Mouse (Mus musculus): ENCODE measurements around the gene Tbrg4. TPM values are rescaled to one million over a fixed set of nuclear protein-coding genes. Genes with fewer than 3 reads are reported as not detected.

Tbrg4 gene
- polyA plus RNA-seq, 1 experiment from 2014 or later: 29.3 TPM

- no peaks in the 10 kb centered on the region for H3K9me3 ChIP-seq (ENCODE audit: control insufficient read depth, low read length)
- no peaks in the 10 kb centered on the region for H3K27me3 ChIP-seq (replicated peaks; ENCODE audit: control insufficient read depth, insufficient read depth, low read length)
- no peaks in the 10 kb centered on the region for H3K4me1 ChIP-seq (ENCODE audit: control insufficient read depth, insufficient read depth, low read depth, low read length)
- no peak overlapping the region for H3K9ac ChIP-seq (ENCODE audit: low read depth, low read length)
- no peak overlapping the region for H3K27ac ChIP-seq (ENCODE audit: low read depth, low read length)
- peaks cover 31% of the 10 kb centered on the region for H3K36me3 ChIP-seq (ENCODE audit: control insufficient read depth, insufficient read depth, low read length)
- no peak overlapping the region for H3K4me2 ChIP-seq (ENCODE audit: low read length)
- H3K4me3 ChIP-seq (ENCODE audit: low read length): no peak overlapping the region
- 94% methylated on average over 7 of the region's 7 CpGs for WGBS
- no peak for ATAC-seq
Measured at GRCm38 (mm10) chr11:6588295-6588694, 37.6 kb downstream of the Tbrg4 start.

GRCm38 (mm10) chr11:6587249-6587940 is 38.5 kb downstream of the Tbrg4 start:
- Histone ChIP-seq H3K27ac (ENCODE audit: low read depth, low read length) (no peak overlapping the region), H3K4me2 (ENCODE audit: low read length) (no peak overlapping the region), H3K9me3 (ENCODE audit: control insufficient read depth, low read length) (no peaks in the 10 kb centered on the region), H3K9ac (ENCODE audit: low read depth, low read length) (no peak overlapping the region), H3K27me3 (replicated peaks; ENCODE audit: control insufficient read depth, insufficient read depth, low read length) (no peaks in the 10 kb centered on the region), H3K4me3 (ENCODE audit: low read length) (no peak overlapping the region), H3K4me1 (ENCODE audit: control insufficient read depth, insufficient read depth, low read depth, low read length) (no peaks in the 10 kb centered on the region), H3K36me3 (ENCODE audit: control insufficient read depth, insufficient read depth, low read length) (peaks cover 28% of the 10 kb centered on the region)
- 93% methylated on average over 7 of the region's 7 CpGs for WGBS
- ATAC-seq: 0 out of 2 replicates have a peak, but pooled peaks have one; percentile 21

GRCm38 (mm10) chr11:6586660-6587059 is 39.2 kb downstream of the Tbrg4 start:
- H3K4me3 ChIP-seq (ENCODE audit: low read length): no peak overlapping the region
- no peak for ATAC-seq
- no peak overlapping the region for H3K4me2 ChIP-seq (ENCODE audit: low read length)
- 91% methylated on average over 3 of the region's 3 CpGs for WGBS
- peaks cover 23% of the 10 kb centered on the region for H3K36me3 ChIP-seq (ENCODE audit: control insufficient read depth, insufficient read depth, low read length)
- no peaks in the 10 kb centered on the region for H3K27me3 ChIP-seq (replicated peaks; ENCODE audit: control insufficient read depth, insufficient read depth, low read length)
- no peak overlapping the region for H3K27ac ChIP-seq (ENCODE audit: low read depth, low read length)
- no peaks in the 10 kb centered on the region for H3K9me3 ChIP-seq (ENCODE audit: control insufficient read depth, low read length)
- H3K9ac ChIP-seq (ENCODE audit: low read depth, low read length): no peak overlapping the region
- no peaks in the 10 kb centered on the region for H3K4me1 ChIP-seq (ENCODE audit: control insufficient read depth, insufficient read depth, low read depth, low read length)

- Histone ChIP-seq H3K9me3 (ENCODE audit: control insufficient read depth, low read length) (no peaks in the 10 kb centered on the region), H3K36me3 (ENCODE audit: control insufficient read depth, insufficient read depth, low read length) (peaks cover 16% of the 10 kb centered on the region), H3K9ac (ENCODE audit: low read depth, low read length) (no peak overlapping the region), H3K27me3 (replicated peaks; ENCODE audit: control insufficient read depth, insufficient read depth, low read length) (no peaks in the 10 kb centered on the region), H3K4me1 (ENCODE audit: control insufficient read depth, insufficient read depth, low read depth, low read length) (no peaks in the 10 kb centered on the region), H3K27ac (ENCODE audit: low read depth, low read length) (no peak overlapping the region), H3K4me2 (ENCODE audit: low read length) (no peak overlapping the region), H3K4me3 (ENCODE audit: low read length) (no peak overlapping the region)
- no peak for ATAC-seq
- WGBS: 94% methylated on average over 8 of the region's 8 CpGs
Measured at GRCm38 (mm10) chr11:6585748-6586147, 40.1 kb downstream of the Tbrg4 start.

GRCm38 (mm10) chr11:6581560-6581959 is 44.3 kb downstream of the Tbrg4 start:
- Histone ChIP-seq H3K4me1 (ENCODE audit: control insufficient read depth, insufficient read depth, low read depth, low read length) (no peaks in the 10 kb centered on the region), H3K27ac (ENCODE audit: low read depth, low read length) (no peak overlapping the region), H3K27me3 (replicated peaks; ENCODE audit: control insufficient read depth, insufficient read depth, low read length) (no peaks in the 10 kb centered on the region), H3K9me3 (ENCODE audit: control insufficient read depth, low read length) (no peaks in the 10 kb centered on the region), H3K4me3 (ENCODE audit: low read length) (no peak overlapping the region), H3K36me3 (ENCODE audit: control insufficient read depth, insufficient read depth, low read length) (no peaks in the 10 kb centered on the region), H3K4me2 (ENCODE audit: low read length) (no peak overlapping the region), H3K9ac (ENCODE audit: low read depth, low read length) (no peak overlapping the region)
- ATAC-seq: no peak
- 87% methylated on average over 2 of the region's 2 CpGs for WGBS

GRCm38 (mm10) chr11:6580065-6580750 is 45.7 kb downstream of the Tbrg4 start:
- peak; percentile 24; the same call in 1 of the 2 replicates for ATAC-seq
- Histone ChIP-seq H3K27ac (ENCODE audit: low read depth, low read length) (no peak overlapping the region), H3K36me3 (ENCODE audit: control insufficient read depth, insufficient read depth, low read length) (no peaks in the 10 kb centered on the region)

GRCm38 (mm10) chr11:6579361-6579760 is 46.5 kb downstream of the Tbrg4 start:
- H3K36me3 ChIP-seq (ENCODE audit: control insufficient read depth, insufficient read depth, low read length): no peaks in the 10 kb centered on the region
- WGBS: 94% methylated on average over 7 of the region's 7 CpGs
- no peak overlapping the region for H3K9ac ChIP-seq (ENCODE audit: low read depth, low read length)
- no peak for ATAC-seq
- no peaks in the 10 kb centered on the region for H3K4me1 ChIP-seq (ENCODE audit: control insufficient read depth, insufficient read depth, low read depth, low read length)
- no peaks in the 10 kb centered on the region for H3K9me3 ChIP-seq (ENCODE audit: control insufficient read depth, low read length)
- no peaks in the 10 kb centered on the region for H3K27me3 ChIP-seq (replicated peaks; ENCODE audit: control insufficient read depth, insufficient read depth, low read length)
- no peak overlapping the region for H3K27ac ChIP-seq (ENCODE audit: low read depth, low read length)
- no peak overlapping the region for H3K4me2 ChIP-seq (ENCODE audit: low read length)
- no peak overlapping the region for H3K4me3 ChIP-seq (ENCODE audit: low read length)

More at GRCm38 (mm10) chr11:6580065-6580750, 45.7 kb downstream of the Tbrg4 start:
- Histone ChIP-seq H3K9ac (ENCODE audit: low read depth, low read length) (no peak overlapping the region), H3K4me1 (ENCODE audit: control insufficient read depth, insufficient read depth, low read depth, low read length) (no peaks in the 10 kb centered on the region), H3K4me3 (ENCODE audit: low read length) (no peak overlapping the region), H3K9me3 (ENCODE audit: control insufficient read depth, low read length) (no peaks in the 10 kb centered on the region), H3K4me2 (ENCODE audit: low read length) (no peak overlapping the region), H3K27me3 (replicated peaks; ENCODE audit: control insufficient read depth, insufficient read depth, low read length) (no peaks in the 10 kb centered on the region)
- WGBS: 46% methylated on average over 4 of the region's 4 CpGs

GRCm38 (mm10) chr11:6576151-6576550 is 49.7 kb downstream of the Tbrg4 start:
- no peak overlapping the region for H3K27ac ChIP-seq (ENCODE audit: low read depth, low read length)
- no peak overlapping the region for H3K4me2 ChIP-seq (ENCODE audit: low read length)
- no peaks in the 10 kb centered on the region for H3K4me1 ChIP-seq (ENCODE audit: control insufficient read depth, insufficient read depth, low read depth, low read length)
- 93% methylated on average over 3 of the region's 3 CpGs for WGBS
- no peak for ATAC-seq
- no peaks in the 10 kb centered on the region for H3K9me3 ChIP-seq (ENCODE audit: control insufficient read depth, low read length)
- H3K9ac ChIP-seq (ENCODE audit: low read depth, low read length): no peak overlapping the region
- H3K27me3 ChIP-seq (replicated peaks; ENCODE audit: control insufficient read depth, insufficient read depth, low read length): no peaks in the 10 kb centered on the region
- no peak overlapping the region for H3K4me3 ChIP-seq (ENCODE audit: low read length)
- no peaks in the 10 kb centered on the region for H3K36me3 ChIP-seq (ENCODE audit: control insufficient read depth, insufficient read depth, low read length)

- H3K9ac ChIP-seq (ENCODE audit: low read depth, low read length): no peak overlapping the region
- peaks cover 19% of the 10 kb centered on the region for H3K4me1 ChIP-seq (ENCODE audit: control insufficient read depth, insufficient read depth, low read depth, low read length)
- peak; percentile 9; the same call in 1 of the 2 replicates for ATAC-seq
- H3K27ac ChIP-seq (ENCODE audit: low read depth, low read length): peak overlapping the region; percentile 58
- no peaks in the 10 kb centered on the region for H3K27me3 ChIP-seq (replicated peaks; ENCODE audit: control insufficient read depth, insufficient read depth, low read length)
- no peaks in the 10 kb centered on the region for H3K36me3 ChIP-seq (ENCODE audit: control insufficient read depth, insufficient read depth, low read length)
- H3K4me2 ChIP-seq (ENCODE audit: low read length): no peak overlapping the region
- H3K4me3 ChIP-seq (ENCODE audit: low read length): no peak overlapping the region
- WGBS: 29% methylated on average over 3 of the region's 3 CpGs
- H3K9me3 ChIP-seq (ENCODE audit: control insufficient read depth, low read length): no peaks in the 10 kb centered on the region
Measured at GRCm38 (mm10) chr11:6569410-6569777, 56.5 kb downstream of the Tbrg4 start.

Data from hindbrain, embryonic 16.5 days (tissue).